Mouse (Mus musculus) mammary gland, adult 2 months (tissue): ENCODE data around the gene Tsacc. TPM values are rescaled to one million over a fixed set of nuclear protein-coding genes. Genes with fewer than 3 reads are reported as not detected.

Experiments used
- polyA plus RNA-seq: library from polyadenylated mRNA; depleted of rRNA; stranded (reverse); fragments of >200 nt; gene quantifications from 2 replicates; pipeline ENCODE4 v1.2.3, GENCODE M21; 2012; ENCODE audit warnings: low replicate concordance; rRNA removed

Gene Tsacc
- polyA plus RNA-seq = 1.7 and 6.5 TPM in 2 replicates

DNA sequence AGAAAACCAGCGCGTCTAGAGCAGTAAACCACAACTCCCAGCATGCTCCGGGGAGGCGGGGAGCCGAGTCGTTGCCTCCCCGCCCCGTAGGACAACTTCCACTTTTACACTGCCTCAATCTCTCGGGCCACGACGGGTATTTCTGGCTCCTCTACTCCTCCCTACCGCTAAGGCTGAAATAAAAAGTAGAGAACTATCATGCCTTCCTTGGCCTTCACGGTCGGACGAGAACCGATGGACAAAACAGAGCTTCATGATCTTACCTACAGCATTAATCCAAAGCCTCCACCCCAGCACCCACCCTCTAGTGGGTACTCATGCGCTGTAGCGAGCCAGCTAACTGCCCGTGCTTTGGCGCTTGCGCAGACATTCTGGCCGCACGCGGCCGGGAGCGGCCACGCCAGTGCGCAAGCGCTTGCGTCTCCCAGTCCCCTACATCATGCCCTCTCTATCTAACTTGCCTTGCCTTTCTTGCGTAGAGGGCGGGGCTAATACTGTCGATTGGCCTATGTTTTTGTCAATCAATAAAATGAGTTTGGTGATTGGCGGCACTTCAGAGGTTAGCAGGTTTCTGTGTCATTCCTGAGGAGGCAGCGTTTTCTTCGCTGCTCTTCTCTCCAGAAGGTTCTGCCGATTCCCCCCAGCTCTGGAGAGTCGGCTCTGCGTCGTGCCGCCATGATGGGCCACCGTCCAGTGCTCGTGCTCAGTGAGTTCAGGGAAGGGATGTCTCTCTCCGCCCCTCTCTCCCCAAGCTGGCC, at the start of gene Tsacc, which contains the start of gene Cct3:
Tsacc (minus strand) TSS at position 439 of the 758 bp plus-strand sequence.
Cct3 (plus strand) TSS at position 556 of the 758 bp plus-strand sequence.

DNA sequence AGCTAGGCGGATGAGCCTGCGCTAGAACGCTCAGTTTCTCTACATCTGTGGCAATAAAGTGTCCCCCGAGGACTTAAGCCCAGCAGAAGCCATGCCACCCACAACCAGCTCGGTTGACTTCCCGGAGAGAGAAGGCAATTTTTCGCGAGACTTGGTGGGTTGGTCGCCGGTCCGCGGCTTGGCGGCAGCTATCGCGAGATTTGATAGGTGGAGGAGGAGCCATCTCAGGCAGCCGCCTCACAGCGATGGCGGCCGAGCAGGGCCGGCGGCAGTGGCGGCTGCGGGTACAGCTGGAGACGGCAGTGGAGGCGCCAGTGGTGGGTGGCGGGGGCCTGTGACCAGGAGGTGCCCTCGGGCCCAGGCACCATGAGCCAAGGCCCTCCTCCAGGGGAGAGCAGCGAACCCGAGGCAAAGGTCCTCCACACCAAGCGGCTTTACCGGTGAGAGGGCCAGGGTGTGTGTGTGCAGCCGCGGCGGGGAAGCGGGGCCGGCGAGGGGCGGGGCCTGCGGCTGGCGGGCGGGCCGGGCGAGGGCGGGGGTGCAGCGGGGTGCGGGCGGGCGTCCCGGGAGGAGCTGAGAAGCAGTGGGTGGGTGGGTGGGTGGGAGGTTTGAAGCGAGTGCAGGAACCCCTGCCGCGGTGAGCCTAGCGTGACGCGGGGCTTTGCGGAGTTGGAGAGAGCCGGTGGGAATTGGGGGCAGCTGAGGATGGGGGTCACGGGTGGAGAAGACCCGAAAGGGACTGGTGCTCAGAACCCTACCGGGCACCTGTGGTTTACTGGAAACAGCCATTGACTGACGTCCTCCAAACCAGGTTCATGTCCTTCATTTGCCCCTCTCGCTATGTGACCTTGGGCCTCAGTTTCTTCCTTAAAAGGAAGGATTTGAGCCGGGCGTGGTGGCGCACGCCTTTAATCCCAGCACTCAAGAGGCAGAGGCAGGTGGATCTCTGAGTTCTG, 39.5 kb upstream of the Tsacc start, which contains the start of the genes Tmem79 and Smg5:
Tmem79 (minus strand) TSS at position 91 of the 956 bp plus-strand sequence.
Smg5 (plus strand) TSS at position 203 of the 956 bp plus-strand sequence.

DNA sequence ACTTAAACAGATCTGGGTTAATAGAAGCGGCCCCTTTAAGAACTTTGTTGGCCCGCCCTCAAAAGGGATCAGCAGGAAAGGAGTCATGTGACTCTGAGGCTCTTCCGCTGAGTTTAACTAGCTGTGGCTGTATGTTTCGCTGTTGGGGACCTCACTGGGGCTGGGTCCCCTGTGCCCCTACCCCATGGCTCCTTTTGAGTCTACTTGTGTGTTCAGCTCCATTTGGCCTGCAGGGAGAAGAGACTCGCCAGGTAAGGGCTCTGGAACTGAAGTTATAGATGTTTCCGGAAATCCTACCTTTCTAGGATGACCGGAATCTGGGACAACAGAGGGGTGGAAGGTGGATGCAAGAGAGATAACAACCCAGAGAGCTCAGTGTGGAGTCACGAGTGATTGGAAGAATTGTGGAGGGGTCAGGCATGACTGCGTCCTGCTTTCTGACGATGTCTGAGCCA, 28.2 kb upstream of the Tsacc start, which contains the start of gene Glmp:
Glmp (plus strand) TSS at position 73 of the 455 bp plus-strand sequence.

DNA sequence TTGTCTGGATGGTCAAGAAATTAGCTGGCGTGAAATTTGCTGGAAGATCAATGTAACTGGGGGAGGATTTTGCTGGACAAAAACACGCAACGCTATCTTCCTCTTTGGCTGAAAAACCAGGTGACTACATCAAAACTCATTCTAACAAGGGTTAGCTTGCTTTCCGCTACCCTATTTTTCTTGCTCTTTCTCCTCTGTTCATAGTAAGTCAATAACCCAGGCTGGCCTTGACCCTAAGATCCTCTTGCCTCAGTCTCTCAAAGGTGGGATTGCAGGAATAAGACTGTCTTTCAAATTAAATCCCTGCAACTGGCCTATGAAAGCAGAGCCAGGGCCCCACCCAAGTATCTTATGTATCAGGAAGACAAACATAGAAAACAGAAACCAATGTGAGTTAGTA, 9.7 kb downstream of the Tsacc start, which contains the start of gene Gm38392:
Gm38392 (minus strand) TSS at position 101 of the 400 bp plus-strand sequence.

DNA sequence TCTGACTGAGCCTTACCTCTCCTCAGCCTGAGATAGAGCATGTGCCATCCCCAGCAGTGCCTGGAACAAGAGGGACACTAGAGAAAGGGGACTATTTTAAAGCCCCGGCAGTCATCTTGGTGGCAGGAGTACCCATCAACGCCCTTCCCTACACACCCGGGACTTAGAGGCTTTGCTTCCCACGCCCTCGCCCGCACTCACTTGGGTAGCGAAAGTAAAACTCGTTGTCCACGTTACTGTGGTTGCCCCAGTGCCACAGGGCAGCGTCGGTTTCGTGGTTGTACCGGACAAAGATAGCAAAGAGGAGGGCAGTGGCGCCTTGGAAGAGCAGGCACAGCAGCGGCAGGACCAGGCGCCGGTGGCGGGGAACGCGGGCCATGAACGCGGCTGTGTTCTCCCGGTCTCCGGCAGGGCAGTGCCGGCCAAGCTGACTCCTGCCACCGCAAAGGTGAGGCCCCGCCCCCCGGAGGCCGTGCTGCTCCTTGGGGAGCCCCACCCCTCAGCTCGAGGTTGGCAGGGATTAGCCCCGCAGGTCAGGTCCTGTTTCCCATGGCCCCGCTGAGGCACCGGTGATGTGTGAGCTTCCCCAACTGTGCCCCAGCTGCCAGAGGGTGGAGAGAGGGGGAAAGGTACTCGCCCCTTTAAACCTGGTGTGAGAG, 42.4 kb downstream of the Tsacc start, which contains the start of gene Rhbg:
Rhbg (minus strand) TSS at position 442 of the 659 bp plus-strand sequence.

Other genes with a start within 250 kb of the Tsacc start
- 68.0 and 109 TPM in 2 replicates for gene Naxe, start 238.5 kb downstream of the Tsacc start, polyA plus RNA-seq
- gene Ttc24, start 218.7 kb downstream of the Tsacc start, polyA plus RNA-seq = not detected in 2 replicates
- gene Iqgap3, start 215.0 kb downstream of the Tsacc start, polyA plus RNA-seq = 2.2 TPM in 2 replicates
- 100 and 138 TPM in 2 replicates for gene Mef2d, start 154.6 kb downstream of the Tsacc start, polyA plus RNA-seq
- gene Rhbg, start 42.3 kb downstream of the Tsacc start, polyA plus RNA-seq = 2.0 and 2.6 TPM in 2 replicates
- gene Gm38392, start 9.8 kb downstream of the Tsacc start, polyA plus RNA-seq = 0.19 and 0.33 TPM in 2 replicates
- 76.3 and 150 TPM in 2 replicates for gene Cct3, start 117 bp upstream of the Tsacc start, polyA plus RNA-seq
- gene Glmp, start 28.0 kb upstream of the Tsacc start, polyA plus RNA-seq = 192 and 236 TPM in 2 replicates
- 50.4 and 56.7 TPM in 2 replicates for gene Tmem79, start 39.1 kb upstream of the Tsacc start, polyA plus RNA-seq
- 70.8 and 88.2 TPM in 2 replicates for gene Smg5, start 39.3 kb upstream of the Tsacc start, polyA plus RNA-seq
- 28.9 and 30.2 TPM in 2 replicates for gene Paqr6, start 67.6 kb upstream of the Tsacc start, polyA plus RNA-seq
- 8.9 and 9.9 TPM in 2 replicates for gene Bglap3, start 75.7 kb upstream of the Tsacc start, polyA plus RNA-seq
- not detected in 2 replicates for gene Bglap2, start 81.7 kb upstream of the Tsacc start, polyA plus RNA-seq
- 0.55 TPM in 1 of 2 replicates, not detected in the other for gene Bglap, start 87.5 kb upstream of the Tsacc start, polyA plus RNA-seq
- 50.2 and 72.9 TPM in 2 replicates for gene Pmf1, start 113.3 kb upstream of the Tsacc start, polyA plus RNA-seq
- 49.5 and 78.7 TPM in 2 replicates for gene Slc25a44, start 128.1 kb upstream of the Tsacc start, polyA plus RNA-seq
- 118 and 144 TPM in 2 replicates for gene Sema4a, start 164.2 kb upstream of the Tsacc start, polyA plus RNA-seq
- 226 and 360 TPM in 2 replicates for gene Lmna, start 213.0 kb upstream of the Tsacc start, polyA plus RNA-seq
- 2.5 and 3.5 TPM in 2 replicates for gene Mex3a, start 235.4 kb upstream of the Tsacc start, polyA plus RNA-seq